Mouse (Mus musculus) ES-E14 (cell line): ENCODE measurements around the gene Clic1.

Experiments used
- CHD2 ChIP-seq: IDR thresholded peaks from 2 replicates; pipeline ENCODE4 v1.6.1; 2014; ENCODE audit warnings: mild to moderate bottlenecking, low read depth, low read length, inconsistent platforms
- HCFC1 ChIP-seq: IDR thresholded peaks from 2 replicates; pipeline ENCODE4 v1.6.1; 2012; ENCODE audit warnings: low read length, inconsistent platforms, borderline replicate concordance; ENCODE audit not compliant: insufficient read depth
- ZC3H11A ChIP-seq: IDR thresholded peaks from 2 replicates; pipeline ENCODE4 v1.6.1; 2012; ENCODE audit warnings: low read depth, mild to moderate bottlenecking, inconsistent platforms, low read length, borderline replicate concordance

GRCm38 (mm10) chr17:35021842-35022477 is 27.8 kb upstream of the Clic1 start:
- TF ChIP-seq ZC3H11A = no peak
- TF ChIP-seq HCFC1 = no peak
- TF ChIP-seq CHD2 = no peak
